Mouse (Mus musculus) kidney, adult 2 months (tissue): Measurements from ENCODE around the gene Gm5799.
"Not testable (repeated sequence)": the region's sequence is repeated elsewhere in the genome, so short reads cannot be mapped to it uniquely, and the experiment has no call there.

ENCODE experiments used
- CTCF ChIP-seq: fragments of 200-500 bp; conservative IDR thresholded peaks from 2 replicates; pipeline ENCODE4 v1.5.1; 2011; ENCODE audit warnings: low read depth, mild to moderate bottlenecking, control low read depth, low read length, moderate library complexity, mixed read lengths; ENCODE audit not compliant: insufficient read depth, insufficient read length
- POLR2A ChIP-seq: fragments of 200-500 bp; IDR thresholded peaks from one replicate; pipeline ENCODE4 v1.6.1; 2011; ENCODE audit warnings: low read depth, low read length, control low read depth

- TF ChIP-seq CTCF, POLR2A: not testable (repeated sequence)
Observed at GRCm38 (mm10) chr14:43546281-43546680, 2.9 kb downstream of the Gm5799 start.
